Comparison of ENCODE assay signal across 7 mouse cellular contexts in genomic region chr10:122578209-122579001, GRCm38 (mm10).
DNase-seq lines count a peak whose midpoint lies in the region.

No protein-coding gene starts in this region.

- DNase-seq in left cerebral cortex, postnatal 4 days = peak; percentile 34
- no peak for DNase-seq in left cerebral cortex, adult 11 months (ENCODE audit: low spot score)
- DNase-seq in WW6 (ENCODE audit: low read depth, low spot score) = peak; percentile 14
- peak; percentile 51 for DNase-seq in kidney, postnatal 10 days
- DNase-seq in thymus, postnatal 10 days (ENCODE audit: low spot score in 2 of 2) = peak; percentile 32 to 56
- DNase-seq in layer of hippocampus, adult 18-20 months (ENCODE audit: low spot score in 2 of 2) = no peak
- DNase-seq in spleen, postnatal 36 days (ENCODE audit: low spot score in 2 of 2) = no peak

- intact Hi-C loops in left cerebral cortex, postnatal 4 days (cut with DNase I) = loop anchor here (10.0 kb wide), 1 partner anchor 96 kb away; the partner anchor contains the start of gene Ppm1h

Comparison
In these comparisons a context has a peak if more than half of its experiments do, and no peak if none do; other contexts are left out.
1. DNase-seq: peak in left cerebral cortex, postnatal 4 days (single experiment), WW6 (single experiment), kidney, postnatal 10 days (single experiment) and thymus, postnatal 10 days (2 of 2); none in left cerebral cortex, adult 11 months (single experiment), layer of hippocampus, adult 18-20 months (0 of 2) and spleen, postnatal 36 days (0 of 2).